Mouse (Mus musculus) small intestine, adult 2 months (tissue): Measurements from ENCODE around the gene Adcy2. TPM values are rescaled to one million over a fixed set of nuclear protein-coding genes. Genes with fewer than 3 reads are reported as not detected.

Experiments
- H3K27ac ChIP-seq: fragments of 200-500 bp; 2 replicates; pipeline ENCODE4 v1.5.1; 2012; ENCODE audit warnings: low read depth, low read length, control low read depth, inconsistent platforms; ENCODE audit not compliant: insufficient read depth
- H3K27me3 ChIP-seq: fragments of 200-500 bp; 2 replicates; pipeline ENCODE4 v1.6.1; 2012; ENCODE audit warnings: mild to moderate bottlenecking, moderate library complexity, low read length, inconsistent platforms; ENCODE audit not compliant: control insufficient read depth, insufficient read depth
- H3K36me3 ChIP-seq: fragments of 200-500 bp; 2 replicates; pipeline ENCODE4 v1.6.1; 2012; ENCODE audit warnings: mild to moderate bottlenecking, low read length, control low read depth, inconsistent platforms; ENCODE audit not compliant: control insufficient read depth, insufficient read depth
- H3K4me1 ChIP-seq: fragments of 200-500 bp; 2 replicates; pipeline ENCODE4 v1.6.1; 2012; ENCODE audit warnings: low read length, inconsistent platforms, mixed read lengths; ENCODE audit not compliant: control insufficient read depth, insufficient read depth, insufficient read length
- H3K4me3 ChIP-seq: fragments of 200-500 bp; 2 replicates; pipeline ENCODE4 v1.5.1; 2012; ENCODE audit warnings: low read depth, mild to moderate bottlenecking, control low read depth, inconsistent platforms, low read length, moderate library complexity
- CTCF ChIP-seq: fragments of 200-500 bp; IDR thresholded peaks from 2 replicates; pipeline ENCODE4 v1.5.1; 2012; ENCODE audit warnings: low read depth, mild to moderate bottlenecking, control low read depth, inconsistent platforms, low read length, moderate library complexity, mixed read lengths; ENCODE audit not compliant: insufficient replicate concordance, insufficient read length; ENCODE audit errors: extremely low read depth
- POLR2A ChIP-seq: fragments of 200-500 bp; IDR thresholded peaks from 2 replicates; pipeline ENCODE4 v1.6.1; 2012; ENCODE audit warnings: low read depth, mild to moderate bottlenecking, control low read depth, inconsistent platforms, low read length, moderate library complexity
- WGBS: fragments of 180-500 bp; shearing (Covaris S2); methylation state at CpG from one replicate; pipeline ENCODE4 v1.1.7; 2018; 5-methylcytosine and 5-hydroxymethylcytosine counted together
- polyA plus RNA-seq: library from polyadenylated mRNA; depleted of rRNA; stranded (reverse); fragments of >200 nt; gene quantifications from 2 replicates; pipeline ENCODE4 v1.2.3, GENCODE M21; 2012

Gene Adcy2
- polyA plus RNA-seq, 1 experiment: 0.51 TPM

- Histone ChIP-seq H3K36me3 (no peaks in the 10 kb centered on the region), H3K27ac (no peak overlapping the region), H3K4me1 (peaks cover 9% of the 10 kb centered on the region), H3K4me3 (peak overlapping the region; percentile 49), H3K27me3 (no peaks in the 10 kb centered on the region)
- WGBS: 6% methylated on average over 13 of the region's 13 CpGs
- TF ChIP-seq POLR2A (no peak), CTCF (no peak)
Measured at GRCm38 (mm10) chr13:68597667-68598066, 401.7 kb downstream of the Adcy2 start.

- H3K27ac ChIP-seq: no peak within 1 kb of the TSS
- 6% methylated on average over 10 of the region's 10 CpGs for WGBS
- H3K4me1 ChIP-seq: peaks cover 9% of the 10 kb centered on the region
- TF ChIP-seq POLR2A: no peak
- no peak for TF ChIP-seq CTCF
- H3K27me3 ChIP-seq: no peaks in the 10 kb centered on the region
- peaks cover 2% of the 10 kb centered on the region; the same call in 1 of the 2 replicates for H3K36me3 ChIP-seq
- peak within 1 kb of the TSS; percentile 49 for H3K4me3 ChIP-seq
Measured at GRCm38 (mm10) chr13:68597199-68597598, 402.1 kb downstream of the Adcy2 start, which contains the start of gene 1700001L19Rik. Gene 1700001L19Rik (plus strand): TSS chr13:68597421.

GRCm38 (mm10) chr13:68593797-68594196 lies 405.5 kb downstream of the Adcy2 start:
- Histone ChIP-seq H3K4me1 (peaks cover 9% of the 10 kb centered on the region), H3K27me3 (no peaks in the 10 kb centered on the region), H3K4me3 (no peak overlapping the region), H3K36me3 (peaks cover 23% of the 10 kb centered on the region), H3K27ac (no peak overlapping the region)
- TF ChIP-seq CTCF (no peak), POLR2A (no peak)
- 80% methylated on average over 1 of the region's 1 CpGs for WGBS

GRCm38 (mm10) chr13:68588352-68588751 lies 411.0 kb downstream of the Adcy2 start:
- Histone ChIP-seq H3K27ac (no peak overlapping the region), H3K27me3 (no peaks in the 10 kb centered on the region), H3K36me3 (peaks cover 58% of the 10 kb centered on the region), H3K4me1 (no peaks in the 10 kb centered on the region), H3K4me3 (no peak overlapping the region)
- TF ChIP-seq POLR2A (no peak), CTCF (no peak)

- peaks cover 44% of the 10 kb centered on the region for H3K36me3 ChIP-seq
- TF ChIP-seq CTCF (no peak), POLR2A (no peak)
- no peaks in the 10 kb centered on the region for H3K4me1 ChIP-seq
- no peak overlapping the region for H3K27ac ChIP-seq
- H3K4me3 ChIP-seq: no peak overlapping the region
- H3K27me3 ChIP-seq: no peaks in the 10 kb centered on the region
- WGBS: 83% methylated on average over 7 of the region's 7 CpGs
Measured at GRCm38 (mm10) chr13:68585441-68585840, 413.9 kb downstream of the Adcy2 start.

GRCm38 (mm10) chr13:68583961-68584360 lies 415.4 kb downstream of the Adcy2 start:
- Histone ChIP-seq H3K27ac (no peak overlapping the region), H3K36me3 (peaks cover 37% of the 10 kb centered on the region), H3K27me3 (no peaks in the 10 kb centered on the region), H3K4me1 (no peaks in the 10 kb centered on the region), H3K4me3 (no peak overlapping the region)
- TF ChIP-seq POLR2A: no peak
- TF ChIP-seq CTCF: no peak
- WGBS: 87% methylated on average over 11 of the region's 11 CpGs

GRCm38 (mm10) chr13:68582517-68582780 lies 416.9 kb downstream of the Adcy2 start:
- WGBS: under 1% methylated on average over 11 of the region's 11 CpGs

More at GRCm38 (mm10) chr13:68582517-68582780, 416.9 kb downstream of the Adcy2 start:
- Histone ChIP-seq H3K4me3 (peak overlapping the region; percentile 71), H3K36me3 (peaks cover 25% of the 10 kb centered on the region), H3K27me3 (no peaks in the 10 kb centered on the region), H3K27ac (peak overlapping the region; percentile 2; the same call in 1 of the 2 replicates), H3K4me1 (no peaks in the 10 kb centered on the region)
- no peak for TF ChIP-seq POLR2A
- no peak for TF ChIP-seq CTCF
